Mouse (Mus musculus) T-helper 2 cell (primary cell): ENCODE results near the gene Rnaseh2a.

Experiments used
- in situ Hi-C: fragments of 300-600 bp; cut with MboI, MseI; formaldehyde crosslinking; loops from one replicate; pipeline ENCODE4 v1.15.1; 2025; ENCODE audit warnings: high pct_unique_total_duplicates

Gene Rnaseh2a

DNA sequence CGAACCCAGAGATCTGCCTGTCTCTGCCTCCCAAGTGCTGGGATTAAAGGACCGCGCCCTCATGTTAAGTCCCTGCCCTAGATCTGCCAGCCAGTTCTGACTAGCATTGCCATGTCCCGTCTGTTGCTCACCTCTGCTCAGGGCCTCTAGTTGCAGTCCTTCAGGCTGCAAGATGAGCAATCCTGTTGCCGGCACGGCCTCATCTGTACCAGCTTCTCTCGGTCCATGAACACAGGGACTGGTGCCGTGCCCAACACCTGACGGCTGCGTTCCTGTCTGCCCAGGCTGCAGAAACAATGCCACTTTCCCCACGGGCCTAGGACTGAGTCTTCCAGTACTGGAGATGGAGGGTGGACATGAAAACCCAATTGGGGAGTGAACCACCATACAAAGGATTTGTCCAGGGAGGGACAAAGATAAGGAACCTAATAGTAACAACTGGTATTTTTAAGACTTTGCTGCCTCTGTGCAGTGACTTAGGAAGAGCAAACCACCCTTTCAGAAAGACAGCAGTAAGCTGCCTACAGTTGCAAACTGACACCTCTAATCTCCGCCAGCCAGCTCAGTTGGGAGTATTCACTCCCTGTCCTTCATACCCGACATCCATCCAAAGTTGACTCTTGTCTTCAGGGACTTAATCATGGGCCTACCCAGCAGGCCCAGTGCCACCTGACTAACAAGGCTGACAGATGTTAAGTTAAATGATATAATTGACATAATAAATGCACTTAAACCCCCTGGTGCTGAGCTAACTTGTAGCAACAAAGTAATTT is 1.8 kb downstream of the Rnaseh2a start:
- in situ Hi-C loops: loop anchor here (5.0 kb wide), 1 partner anchor 95 kb away; the partner anchor contains the start of gene Fbxw9

DNA sequence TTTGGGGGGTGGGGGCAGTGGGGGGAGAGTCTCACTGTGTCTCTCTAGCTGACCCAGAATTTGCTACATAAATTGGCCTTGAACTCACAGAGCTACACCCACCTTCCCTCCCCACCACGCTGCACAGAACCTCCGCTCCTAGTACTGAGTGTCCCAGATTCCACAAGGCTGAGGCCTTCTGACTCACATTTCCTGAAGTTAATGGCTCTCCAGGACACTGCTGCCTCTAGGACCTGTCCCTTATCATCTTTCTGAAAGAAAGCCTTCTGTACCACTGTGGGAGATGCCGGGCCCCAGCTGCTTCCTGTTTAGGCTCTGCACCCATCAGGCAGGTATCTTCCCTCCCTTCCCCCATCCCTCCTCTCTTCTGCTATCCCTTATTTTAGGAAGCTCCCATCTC is 3.0 kb downstream of the Rnaseh2a start:
- in situ Hi-C loops: loop anchor here (5.0 kb wide), 1 partner anchor 96 kb away; the partner anchor contains the start of gene Fbxw9

GRCm38 (mm10) chr8:84965731-84966291 is 3.8 kb downstream of the Rnaseh2a start:
- in situ Hi-C loops: loop anchor here (5.0 kb wide), 1 partner anchor 96 kb away; the partner anchor contains the start of gene Fbxw9

DNA sequence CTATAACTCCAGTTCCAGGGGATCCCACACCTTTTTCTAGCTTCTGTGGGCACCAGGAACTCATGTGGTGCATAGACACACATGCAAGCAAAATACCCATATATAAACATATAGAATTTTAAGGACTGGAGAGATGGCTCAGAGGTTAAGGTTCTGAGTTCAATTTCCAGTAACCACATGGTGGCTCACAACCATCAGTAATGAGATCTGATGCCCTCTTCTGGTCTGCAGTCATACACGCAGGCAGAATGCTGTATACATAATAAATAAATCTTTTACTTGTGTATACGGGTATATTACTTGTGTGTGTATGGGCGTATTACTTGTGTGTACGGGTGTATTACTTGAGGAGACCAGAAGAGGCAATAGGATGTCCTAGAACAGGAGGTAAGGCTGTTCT is 5.6 kb downstream of the Rnaseh2a start:
- in situ Hi-C loops: no loop called here

GRCm38 (mm10) chr8:84959811-84960210 is 9.8 kb downstream of the Rnaseh2a start:
- in situ Hi-C loops: no loop called here

- in situ Hi-C loops: no loop called here
These were observed 12.8 kb downstream of the Rnaseh2a start for GRCm38 (mm10) chr8:84956768-84957167.

DNA sequence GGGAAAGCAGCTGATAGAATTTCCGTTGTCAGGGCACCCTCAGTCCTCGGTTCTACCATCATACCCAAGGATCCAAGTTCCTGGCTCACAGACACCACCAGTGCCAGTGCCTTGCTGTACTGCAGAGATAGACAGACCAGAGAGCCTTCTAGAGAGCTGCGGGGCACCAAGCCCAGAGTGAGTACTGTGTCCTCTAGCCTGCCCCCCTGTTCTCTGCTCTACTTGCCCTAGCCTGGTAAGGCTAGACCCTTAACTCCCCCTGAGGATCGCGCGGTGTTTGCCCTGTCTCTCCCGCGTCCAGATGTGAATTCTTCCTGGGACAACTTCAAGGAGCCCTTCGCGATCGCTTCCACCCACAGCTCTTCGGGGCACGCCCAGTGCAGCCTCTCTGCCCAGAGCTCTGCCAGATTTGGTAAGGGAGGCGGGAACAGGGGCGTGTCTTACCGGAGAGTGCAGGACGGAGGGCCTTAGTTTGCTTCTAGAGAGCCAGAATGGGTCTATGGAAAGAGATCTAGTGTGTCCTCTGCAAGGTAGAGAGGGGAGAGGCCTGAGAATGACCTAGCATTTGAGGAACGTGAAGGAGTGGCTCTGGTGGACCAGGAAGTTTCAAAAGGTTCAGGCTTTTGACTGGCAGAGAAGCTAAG is 16.8 kb downstream of the Rnaseh2a start:
- in situ Hi-C loops: no loop called here

GRCm38 (mm10) chr8:84949753-84950152 is 19.8 kb downstream of the Rnaseh2a start:
- in situ Hi-C loops: no loop called here

GRCm38 (mm10) chr8:84947241-84947545 is 22.4 kb downstream of the Rnaseh2a start:
- in situ Hi-C loops: no loop called here

DNA sequence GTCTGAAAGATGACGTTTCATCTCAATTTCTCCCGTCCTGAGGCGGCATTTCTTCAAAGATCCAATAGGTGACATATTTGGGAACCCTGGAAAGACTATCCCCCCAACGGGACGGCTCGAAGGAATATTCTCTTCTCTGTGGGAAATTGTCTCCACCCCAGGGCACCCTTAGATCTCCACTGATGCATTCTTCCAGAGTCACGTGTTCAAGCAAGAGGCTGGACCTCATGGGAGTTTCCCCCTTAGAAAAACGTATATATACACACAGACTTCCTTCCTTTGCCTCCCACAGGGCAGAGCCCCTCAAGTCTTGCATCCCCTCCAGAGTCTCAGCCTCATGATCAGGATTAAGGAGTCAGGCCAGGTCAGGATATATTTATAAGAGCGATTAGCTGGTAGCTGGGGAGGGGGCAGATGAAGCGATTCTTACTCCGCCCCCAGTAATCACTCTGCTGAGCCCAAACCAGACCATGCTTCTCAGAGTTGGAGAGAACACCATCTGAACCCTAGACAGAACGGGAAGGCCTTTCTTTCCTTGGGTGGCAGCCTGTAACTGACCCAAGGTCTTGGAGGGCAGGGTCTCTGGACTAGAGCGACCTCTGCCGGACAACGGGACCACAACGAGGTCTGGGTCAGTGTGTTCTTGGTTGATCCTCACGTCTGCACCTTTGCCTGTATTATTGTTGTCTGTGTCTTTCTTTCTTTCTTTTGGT is 22.9 kb downstream of the Rnaseh2a start, which contains the start of gene Rtbdn:
Rtbdn (plus strand) TSS at position 464 of the 713 bp plus-strand sequence.
- in situ Hi-C loops: no loop called here

DNA sequence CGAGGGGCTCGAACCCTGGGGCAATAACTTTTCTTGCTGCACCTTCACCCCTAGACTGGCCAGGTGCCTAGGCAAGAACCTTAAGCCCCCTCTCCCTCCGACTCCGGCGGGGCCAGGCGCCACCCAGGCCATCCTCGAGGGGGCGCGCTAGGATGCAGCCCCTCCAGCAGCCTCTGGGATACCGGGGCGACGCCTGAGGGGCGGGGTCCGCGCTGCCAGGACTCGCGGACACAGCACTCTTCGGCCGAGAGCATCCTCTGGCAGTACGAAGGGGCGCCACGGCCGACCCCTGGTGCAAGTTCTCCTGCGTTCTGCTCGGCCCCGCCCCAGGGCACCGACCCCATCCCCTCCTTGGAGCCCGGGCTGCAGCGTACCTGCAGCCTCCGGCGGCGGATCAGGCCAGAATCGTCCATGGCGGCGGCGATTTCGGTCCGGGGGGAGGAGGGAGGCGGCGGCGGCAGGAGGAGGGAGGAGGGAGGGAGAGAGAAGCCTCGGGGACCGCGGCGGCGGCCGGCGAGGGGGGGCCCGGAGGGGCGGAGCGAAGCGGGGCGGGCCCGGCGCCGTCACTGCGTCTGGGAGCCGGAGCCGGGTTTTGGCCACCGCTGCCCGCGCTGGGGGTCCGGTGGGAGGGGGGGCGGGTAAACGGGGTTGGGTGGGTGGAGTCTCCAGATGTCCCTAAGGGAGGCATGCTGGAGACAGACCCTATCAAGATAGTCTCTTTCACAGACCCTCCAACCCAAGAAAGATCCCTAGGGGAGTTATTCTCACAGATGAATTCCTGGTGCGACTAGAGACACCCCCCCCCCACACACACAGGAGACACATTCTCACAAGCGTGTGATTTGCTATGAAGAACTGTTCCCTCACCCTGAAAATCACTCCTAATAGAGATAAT is 23.7 kb downstream of the Rnaseh2a start:
- in situ Hi-C loops: no loop called here

- in situ Hi-C loops: no loop called here
These were observed 24.3 kb downstream of the Rnaseh2a start for GRCm38 (mm10) chr8:84945235-84945632.

- in situ Hi-C loops: no loop called here
These were observed 24.9 kb downstream of the Rnaseh2a start for GRCm38 (mm10) chr8:84944478-84945160.

DNA sequence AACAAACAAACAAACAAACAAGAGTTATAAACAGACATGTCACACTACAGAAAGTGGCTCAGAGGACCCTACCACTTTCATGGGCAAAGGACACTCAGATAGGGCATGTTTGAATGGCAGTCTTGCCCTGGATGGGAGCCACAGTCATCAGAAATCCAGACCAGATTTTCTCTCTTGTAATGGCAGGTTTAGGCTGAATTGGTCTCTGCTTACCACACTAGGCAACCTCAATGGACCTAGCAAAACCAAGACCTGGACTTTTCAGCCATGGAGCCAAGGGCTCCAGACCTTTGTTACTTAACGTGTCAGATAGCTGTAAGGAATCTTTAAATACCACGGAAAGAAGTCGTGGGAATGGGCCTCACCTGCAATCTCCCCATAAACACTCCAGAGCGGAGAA is 25.9 kb downstream of the Rnaseh2a start:
- in situ Hi-C loops: no loop called here

DNA sequence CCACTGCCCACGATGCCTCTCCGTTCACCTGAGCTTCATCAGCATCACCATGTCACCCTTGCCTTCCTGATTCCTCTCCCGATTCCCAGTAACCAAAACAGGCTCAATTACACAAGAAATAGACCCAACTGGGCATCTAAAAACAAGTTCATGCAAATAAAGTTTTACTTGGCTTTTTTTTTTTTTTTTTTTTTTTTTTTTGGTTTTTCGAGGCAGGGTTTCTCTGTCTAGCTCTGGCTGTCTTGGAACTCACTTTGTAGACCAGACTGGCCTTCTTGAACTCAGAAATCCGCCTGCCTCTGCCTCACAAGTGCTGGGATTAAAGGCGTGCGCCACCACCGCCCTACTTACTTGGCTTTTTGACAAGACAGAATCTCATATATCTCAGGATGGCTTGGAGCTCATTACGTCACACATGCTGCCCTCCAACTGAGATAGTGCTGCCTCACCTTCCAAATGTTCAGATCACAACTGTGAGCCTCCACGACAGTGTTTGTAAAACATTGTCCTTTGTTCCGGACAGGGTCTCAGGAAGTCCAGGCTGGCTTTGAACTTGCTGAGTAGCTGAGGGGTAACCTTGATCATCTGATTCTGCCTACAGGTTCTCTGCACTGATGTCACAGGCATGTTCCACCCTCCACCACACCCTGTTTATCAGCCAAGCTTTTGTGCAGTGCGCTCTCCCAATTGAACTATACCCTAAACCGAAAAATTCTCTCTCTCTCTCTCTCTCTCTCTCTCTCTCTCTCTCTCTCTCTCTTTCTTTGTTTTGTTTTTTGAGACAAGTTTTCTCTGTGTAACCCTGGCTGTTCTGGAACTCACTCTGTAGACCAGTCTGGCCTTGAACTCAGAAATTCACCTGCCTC is 31.7 kb downstream of the Rnaseh2a start:
- in situ Hi-C loops: no loop called here

DNA sequence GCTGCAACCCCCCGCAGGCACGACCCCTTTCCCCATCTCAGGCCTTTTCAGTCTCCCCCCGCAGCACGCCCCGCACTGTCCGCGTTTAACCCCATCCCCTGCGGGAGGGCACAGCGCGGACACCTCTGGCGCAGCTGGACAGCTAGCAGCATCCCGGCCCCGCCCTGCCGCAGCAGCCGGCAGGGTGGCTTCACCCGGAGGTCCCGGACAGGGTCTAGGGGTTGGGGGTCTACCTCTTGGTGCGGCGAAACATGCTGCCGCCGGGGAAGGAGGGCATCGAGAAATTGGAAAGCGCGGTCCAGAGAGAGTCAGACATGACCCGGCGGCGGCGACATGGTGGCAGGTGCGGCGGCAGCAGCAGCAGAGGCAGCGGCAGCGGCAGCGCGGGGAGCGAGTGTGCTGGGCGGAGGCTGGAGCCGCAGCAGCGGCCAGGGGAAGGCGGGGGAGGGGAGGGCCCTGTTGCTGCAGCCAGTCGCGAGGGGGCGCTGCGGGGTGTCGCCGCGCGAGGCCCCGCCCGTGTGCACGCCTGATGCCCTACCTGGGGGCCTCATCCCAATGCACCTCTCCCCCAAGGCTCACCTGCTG is 32.5 kb downstream of the Rnaseh2a start, which contains the start of gene Mast1:
Mast1 (minus strand) TSS at position 398 of the 585 bp plus-strand sequence.
- in situ Hi-C loops: no loop called here

DNA sequence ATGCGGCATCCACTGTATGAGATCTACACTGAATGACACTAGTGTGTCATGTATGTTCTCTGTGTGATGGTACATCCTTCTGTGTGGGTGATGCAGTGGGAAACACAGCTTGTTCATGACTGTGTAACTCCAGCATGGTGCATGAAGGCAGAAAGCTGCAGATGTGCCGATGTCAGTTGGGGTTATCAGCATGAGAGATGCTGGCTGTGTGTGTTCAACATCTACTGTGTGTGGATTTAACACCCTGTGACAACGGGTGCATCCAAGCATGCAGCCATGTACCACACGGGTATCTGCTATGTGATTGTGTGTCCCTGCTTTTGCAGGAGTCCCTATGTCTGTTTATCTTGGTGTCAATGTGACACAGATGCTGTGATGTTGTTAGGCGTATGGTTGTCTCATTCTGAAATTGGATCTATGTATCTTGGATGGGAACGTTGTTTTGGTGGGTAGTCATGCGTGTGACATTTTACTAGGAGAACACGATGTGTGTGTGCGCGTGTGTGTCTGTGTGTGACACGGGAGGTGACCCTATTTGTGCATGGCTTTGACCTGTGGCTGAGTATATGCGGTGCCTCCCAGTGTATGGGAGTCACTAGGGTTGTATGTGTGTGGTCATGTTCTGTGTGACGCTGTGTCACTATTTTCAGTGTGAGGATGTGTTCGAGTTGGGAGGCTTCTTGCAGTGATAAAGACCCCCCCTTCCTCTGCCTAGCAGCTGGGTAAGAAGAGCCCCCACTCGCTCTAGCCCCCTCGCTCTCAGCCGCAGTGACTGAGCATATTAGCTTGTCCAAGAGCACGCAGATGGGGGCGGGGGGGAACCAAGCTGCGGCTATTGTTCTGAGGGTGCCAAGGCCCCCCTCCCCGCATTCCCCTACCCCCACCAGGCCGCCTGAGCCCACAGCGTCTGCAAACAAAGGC is 33.3 kb downstream of the Rnaseh2a start:
- in situ Hi-C loops: no loop called here

DNA sequence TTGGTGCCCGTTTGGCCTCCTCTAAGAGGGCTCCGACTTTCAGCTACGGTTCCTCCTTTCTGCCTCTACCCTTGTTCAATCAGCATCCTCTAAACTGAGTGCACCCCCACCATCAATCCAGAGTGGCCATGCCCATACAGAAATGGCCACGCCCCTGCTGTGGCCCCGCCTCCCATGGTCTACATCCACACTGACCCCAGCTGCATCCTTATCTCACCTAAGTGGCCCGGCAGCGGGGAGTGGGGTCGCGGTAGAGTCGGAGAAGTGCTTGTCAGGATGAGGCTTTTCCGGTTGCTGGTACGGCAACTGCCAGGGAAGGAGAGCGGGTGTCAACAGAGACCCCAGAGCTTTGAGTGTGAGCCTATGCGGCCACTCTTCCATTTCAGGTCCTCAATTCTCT is 34.1 kb downstream of the Rnaseh2a start:
- in situ Hi-C loops: no loop called here
